Mouse (Mus musculus) activated CD4-positive, CD25-positive, alpha-beta regulatory T cell, adult 4 months (primary cell): Measurements from ENCODE around the gene Tmem80. TPM values are rescaled to one million over a fixed set of nuclear protein-coding genes. Genes with fewer than 3 reads are reported as not detected.
A peak's percentile ranks its signal among the peaks of the same experiment; 100 is the strongest.

Source experiments
- ATAC-seq: one replicate; pipeline ENCODE4 v1.8.0; 2017
- polyA plus RNA-seq, 2 experiments: library from polyadenylated mRNA; unstranded; fragments of 100-300 nt; shearing (Covaris generic); gene quantifications; one replicate each; pipeline ENCODE4 v1.2.1; 2017

The Tmem80 gene
- polyA plus RNA-seq, 2 experiments from 2014 or later = 30.4 to 31.2 TPM

GRCm38 (mm10) chr7:141326546-141327446, 743 bp upstream of the Tmem80 start:
- peak; percentile 9 for ATAC-seq

DNA sequence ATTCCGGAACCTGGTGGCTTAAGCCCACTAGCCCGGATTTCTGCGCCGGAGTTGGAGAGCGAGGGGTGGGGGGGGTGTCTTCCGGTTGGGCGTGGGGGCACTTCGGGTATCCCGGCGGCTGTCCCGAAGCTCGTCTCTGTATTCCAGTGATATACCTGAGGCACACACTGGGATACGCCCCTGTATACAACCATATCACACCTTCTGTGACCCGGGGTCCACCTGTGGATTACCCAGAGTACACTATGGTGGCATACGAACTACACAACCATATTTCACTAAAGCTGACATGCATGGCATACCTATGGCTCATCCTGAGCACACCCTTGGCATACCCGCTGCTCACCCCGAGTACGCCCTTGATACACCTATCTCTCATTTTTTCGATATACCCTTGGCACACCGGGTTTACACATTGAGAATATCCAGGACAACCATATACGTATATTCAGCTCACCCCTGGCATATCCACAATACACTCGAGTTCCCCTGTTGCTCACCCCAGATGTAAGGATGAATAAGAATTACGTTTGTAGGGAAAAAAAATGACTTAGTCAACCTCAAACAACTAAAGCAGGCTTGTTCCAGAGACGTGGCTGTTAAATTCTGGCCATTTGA, 943 bp downstream of the Tmem80 start:
- no peak for ATAC-seq

GRCm38 (mm10) chr7:141330706-141331105, 3.2 kb downstream of the Tmem80 start:
- no peak for ATAC-seq

DNA sequence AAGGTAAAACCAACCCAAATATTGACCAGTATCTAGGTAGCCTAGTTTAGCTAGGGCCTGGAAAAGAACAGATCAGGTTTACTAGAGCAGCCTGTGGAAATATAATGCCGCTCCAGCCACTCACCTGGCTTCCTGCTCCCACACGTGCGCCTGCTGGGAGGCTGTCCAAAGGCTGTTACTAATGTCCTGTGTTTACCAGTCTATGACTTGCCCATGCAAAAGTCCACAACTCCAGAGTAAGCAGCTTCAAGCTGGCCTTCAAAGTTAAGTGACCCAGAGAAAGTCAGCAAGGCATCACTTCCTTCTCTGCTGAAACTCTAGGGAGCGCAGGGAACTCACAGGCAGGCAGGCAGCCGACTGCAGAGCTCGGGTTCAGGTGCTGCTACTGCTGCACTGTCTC, 4.5 kb downstream of the Tmem80 start:
- ATAC-seq = no peak

DNA sequence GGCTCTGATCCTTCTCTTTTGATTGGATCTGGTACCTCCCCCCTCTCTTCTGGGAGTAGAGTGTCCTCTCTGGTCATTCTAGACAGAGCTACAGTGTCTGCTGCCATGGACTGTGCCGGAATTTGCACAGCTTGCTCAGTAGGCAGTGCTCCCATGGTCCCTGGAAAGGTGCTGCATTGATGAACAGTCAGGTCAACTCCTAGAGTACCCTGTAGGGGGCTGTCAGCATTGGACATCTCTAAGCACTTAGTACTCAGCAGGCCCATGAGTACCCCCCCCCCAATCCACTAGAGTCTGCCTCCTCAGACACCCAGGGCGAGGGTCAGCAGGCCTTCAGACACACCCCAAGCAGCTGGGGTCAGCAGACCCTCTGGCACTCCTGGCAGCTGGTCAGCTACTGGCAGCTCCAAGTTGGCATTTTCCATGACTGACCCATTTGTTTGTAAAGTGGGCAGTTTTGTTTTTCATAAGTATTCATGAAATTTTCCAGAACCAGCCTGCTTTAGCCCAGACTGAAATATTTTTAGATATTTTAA, 7.6 kb downstream of the Tmem80 start:
- no peak for ATAC-seq

- ATAC-seq = no peak
Measured at GRCm38 (mm10) chr7:141335682-141336081, 8.1 kb downstream of the Tmem80 start.

DNA sequence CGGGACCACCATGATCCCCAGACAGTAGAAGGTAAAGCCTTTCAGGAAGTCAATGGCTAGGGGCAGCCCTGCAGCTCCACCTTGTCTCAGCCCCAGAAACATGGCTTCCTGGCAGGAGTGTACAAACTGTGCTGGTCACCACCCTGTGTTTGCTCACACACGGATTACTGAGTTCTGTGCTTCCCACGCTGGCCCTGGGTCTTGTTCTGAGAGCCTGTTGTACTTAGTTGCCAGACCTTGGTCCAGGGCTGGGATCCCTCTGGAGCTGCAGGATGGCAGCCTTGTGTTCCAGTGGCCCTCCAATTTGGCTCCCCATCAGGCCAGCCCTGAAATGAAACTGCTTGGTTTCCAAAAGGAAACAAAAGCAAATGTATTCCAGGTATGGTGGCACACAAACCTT, 8.8 kb downstream of the Tmem80 start:
- ATAC-seq = no peak

- no peak for ATAC-seq
Measured at GRCm38 (mm10) chr7:141337716-141338416, 10.3 kb downstream of the Tmem80 start.

DNA sequence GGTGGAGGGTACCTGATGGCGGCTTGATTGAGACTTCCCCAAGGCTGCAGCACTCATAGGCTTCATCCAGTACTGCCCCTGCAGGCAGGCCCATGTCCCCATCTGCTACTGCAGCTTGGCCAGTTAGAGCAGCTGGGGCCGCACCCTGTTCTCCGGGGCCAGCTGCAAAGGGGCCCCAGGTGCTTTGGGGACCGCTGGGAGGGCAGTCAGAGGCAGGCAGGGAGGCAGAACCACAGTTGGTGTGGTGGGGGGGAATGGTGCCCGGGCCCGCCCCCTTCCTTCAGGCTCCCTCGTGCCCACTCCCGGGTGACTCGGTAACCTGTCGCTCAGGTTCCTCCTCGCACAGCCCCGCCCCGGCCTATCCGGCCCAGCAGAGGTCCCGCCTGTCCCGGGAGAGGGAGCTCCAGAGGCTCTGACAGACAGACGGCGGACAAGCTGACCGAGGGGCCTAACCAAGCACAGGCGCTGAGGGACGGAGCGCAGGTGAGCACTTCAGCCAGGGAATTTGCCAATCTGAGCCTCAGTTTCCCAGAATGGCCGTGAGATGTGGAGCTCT, 11.1 kb downstream of the Tmem80 start, which contains the start of gene Eps8l2:
TSS of gene Eps8l2 (plus strand) at position 305 of the 556 bp plus-strand sequence.
- no peak for ATAC-seq

- no peak for ATAC-seq
Measured at GRCm38 (mm10) chr7:141339215-141339920, 11.8 kb downstream of the Tmem80 start.

DNA sequence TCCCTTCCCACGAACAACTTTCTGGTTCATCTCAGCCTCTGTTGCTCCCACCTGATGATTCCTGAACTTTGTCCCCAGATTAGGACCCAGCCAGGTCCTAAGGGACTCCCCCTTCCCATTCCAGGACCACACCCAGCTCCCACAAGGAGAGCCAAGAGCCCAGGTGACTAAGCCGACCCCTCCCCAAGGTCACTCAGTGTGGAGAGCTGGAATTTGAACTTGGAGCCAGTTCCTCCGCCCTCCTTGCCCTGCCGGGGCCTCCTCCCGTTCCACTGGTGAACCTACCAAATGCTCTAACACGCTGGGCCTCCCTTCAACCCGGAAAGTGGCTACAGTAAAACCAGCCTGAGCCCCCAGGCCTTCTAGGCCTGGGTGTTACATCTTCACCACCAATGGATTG, 12.5 kb downstream of the Tmem80 start:
- no peak for ATAC-seq

- ATAC-seq = no peak
Measured at GRCm38 (mm10) chr7:141340476-141340875, 12.9 kb downstream of the Tmem80 start.

GRCm38 (mm10) chr7:141341689-141342226, 14.2 kb downstream of the Tmem80 start:
- ATAC-seq = no peak

GRCm38 (mm10) chr7:141343230-141343629, 15.7 kb downstream of the Tmem80 start:
- no peak for ATAC-seq

DNA sequence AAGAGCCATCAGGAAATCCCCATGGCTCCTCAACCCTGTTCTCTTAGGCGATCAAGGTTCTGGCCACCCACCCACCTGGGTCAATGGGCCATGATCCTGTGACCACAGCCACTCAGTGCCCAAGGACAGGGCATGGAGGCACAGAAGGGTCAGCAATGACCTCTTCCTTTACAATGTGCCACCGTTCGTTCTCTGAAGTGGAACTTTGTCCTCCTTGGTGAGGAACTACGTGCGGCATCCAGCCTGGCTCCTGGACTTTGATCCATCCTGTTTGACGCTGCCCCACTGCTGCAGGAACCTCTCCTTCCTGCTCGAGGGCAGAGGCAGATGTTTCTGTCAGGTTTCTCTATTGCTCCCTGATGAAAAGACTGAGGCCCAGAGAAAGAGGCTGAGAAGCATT, 16.2 kb downstream of the Tmem80 start:
- ATAC-seq = no peak

DNA sequence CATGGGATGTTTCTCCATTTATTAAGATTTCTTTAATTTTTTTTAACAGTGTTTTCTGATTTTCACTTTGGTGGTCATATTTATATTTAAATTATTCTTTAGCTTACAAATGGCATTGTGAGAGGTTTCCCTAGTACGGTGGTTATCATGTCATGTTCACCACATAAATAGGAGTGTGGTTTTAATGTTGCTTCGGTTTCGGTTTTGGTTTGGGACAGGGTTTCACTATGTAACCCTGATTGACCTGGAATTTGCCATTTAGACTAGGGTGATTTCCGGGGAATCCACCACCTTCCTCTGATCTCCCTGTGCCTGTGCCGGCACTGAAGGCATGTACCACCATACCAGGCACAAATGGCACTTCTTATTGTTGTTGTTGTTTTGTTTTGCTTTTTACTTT, 17.2 kb downstream of the Tmem80 start:
- ATAC-seq = peak; percentile 89

DNA sequence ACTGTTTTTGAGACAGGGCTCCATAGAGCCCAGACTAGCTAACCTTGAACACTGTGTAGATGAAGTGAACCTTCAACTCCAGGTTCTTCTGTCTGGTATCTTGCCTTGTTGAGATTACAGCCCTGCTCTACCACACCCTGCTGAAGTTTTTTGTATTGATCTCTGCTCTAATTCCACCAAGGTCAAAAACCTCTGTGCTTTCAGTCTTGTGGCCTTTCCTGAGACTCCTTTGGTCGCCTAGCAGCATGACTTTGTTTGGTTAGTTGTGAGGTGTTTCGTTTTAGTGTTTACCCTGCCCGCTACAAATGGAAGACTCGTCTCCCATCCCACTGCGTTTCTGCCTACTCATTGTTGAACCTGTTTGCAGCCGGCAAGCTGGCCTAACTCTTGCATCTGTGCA, 23.5 kb downstream of the Tmem80 start:
- ATAC-seq = no peak

- ATAC-seq = no peak
Measured at GRCm38 (mm10) chr7:141355051-141355450, 27.5 kb downstream of the Tmem80 start.

DNA sequence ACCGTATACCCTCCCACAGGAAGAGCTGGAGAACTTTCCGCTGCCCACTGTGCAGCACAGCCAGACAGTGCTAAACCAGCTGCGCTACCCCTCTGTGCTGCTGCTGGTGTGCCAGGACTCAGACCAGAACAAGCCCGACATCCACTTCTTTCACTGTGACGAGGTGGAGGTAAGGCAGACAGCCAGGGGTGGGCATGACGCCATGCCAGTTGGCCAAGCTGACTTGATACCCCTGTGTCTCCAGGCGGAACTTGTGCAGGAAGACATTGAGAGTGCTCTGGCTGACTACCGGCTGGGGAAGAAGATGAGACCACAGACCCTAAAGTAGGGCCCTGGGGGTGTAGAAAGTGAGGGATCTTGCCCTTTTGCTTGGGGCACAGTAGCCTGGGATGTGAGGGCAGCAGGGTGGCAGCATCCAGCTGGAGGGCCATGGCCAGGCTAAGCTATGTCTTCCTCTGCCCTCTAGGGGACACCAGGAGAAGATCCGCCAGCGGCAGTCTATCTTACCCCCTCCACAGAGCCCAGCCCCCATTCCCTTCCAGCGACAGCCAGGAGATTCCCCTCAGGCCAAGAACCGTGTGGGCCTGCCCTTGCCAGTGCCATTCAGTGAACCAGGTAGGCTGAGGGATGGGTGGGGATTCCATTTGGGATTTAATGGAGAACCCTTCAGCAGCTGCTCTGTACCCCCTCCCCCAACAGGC, 28.2 kb downstream of the Tmem80 start:
- no peak for ATAC-seq

GRCm38 (mm10) chr7:141356971-141357370, 29.4 kb downstream of the Tmem80 start:
- ATAC-seq = no peak

GRCm38 (mm10) chr7:141361510-141361909, 34.0 kb downstream of the Tmem80 start:
- no peak for ATAC-seq
